Mouse (Mus musculus): ENCODE data around the gene H2-M11. TPM values are rescaled to one million over a fixed set of nuclear protein-coding genes. Genes with fewer than 3 reads are reported as not detected.

Gene H2-M11
- polyA plus RNA-seq (2014; fragmentation: Nextera tagmentation; extraction: Ambion mirVana) = not detected in 2 replicates

DNA sequence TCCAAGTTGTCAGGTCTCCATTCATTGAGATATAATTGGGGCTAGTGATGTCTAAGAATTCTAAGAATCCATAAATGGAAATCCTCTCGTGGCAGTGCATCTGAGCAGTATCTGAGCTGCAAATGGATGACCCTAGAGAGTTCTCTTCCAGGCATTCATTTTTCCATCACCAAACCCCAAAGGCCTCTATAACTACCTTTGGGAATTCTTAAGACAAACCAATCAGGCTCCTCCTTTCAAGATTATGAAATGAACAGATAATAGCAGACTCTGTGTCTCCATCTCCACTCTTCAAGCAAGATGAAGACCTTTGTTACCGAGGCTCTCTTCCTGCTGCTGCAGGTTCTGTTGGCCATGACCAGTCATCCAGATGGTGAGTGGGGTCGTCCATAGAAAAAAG lies at the start of gene H2-M11:
Gene H2-M11 (plus strand): TSS at position 301 of the 400 bp plus-strand sequence.
- no peak for ATAC-seq (ENCODE audit: low FRiP score, low TSS enrichment)
- Histone ChIP-seq H3K27me3 (ENCODE audit: control insufficient read depth, insufficient read depth, low read length) (no peaks in the 10 kb centered on the region), H3K4me1 (ENCODE audit: control insufficient read depth, insufficient read depth, low read length) (no peaks in the 10 kb centered on the region), H3K4me3 (ENCODE audit: low read length) (no peak within 1 kb of the TSS), H3K36me3 (ENCODE audit: control insufficient read depth, insufficient read depth, low read length) (no peaks in the 10 kb centered on the region), H3K9me3 (ENCODE audit: control insufficient read depth, low read length) (no peaks in the 10 kb centered on the region), H3K27ac (ENCODE audit: low read depth, low read length) (no peak within 1 kb of the TSS), H3K4me2 (replicated peaks; ENCODE audit: low read depth, low read length) (no peak within 1 kb of the TSS), H3K9ac (ENCODE audit: low read depth, low read length) (no peak within 1 kb of the TSS)
- 75% methylated on average over 3 of the region's 3 CpGs for WGBS

DNA sequence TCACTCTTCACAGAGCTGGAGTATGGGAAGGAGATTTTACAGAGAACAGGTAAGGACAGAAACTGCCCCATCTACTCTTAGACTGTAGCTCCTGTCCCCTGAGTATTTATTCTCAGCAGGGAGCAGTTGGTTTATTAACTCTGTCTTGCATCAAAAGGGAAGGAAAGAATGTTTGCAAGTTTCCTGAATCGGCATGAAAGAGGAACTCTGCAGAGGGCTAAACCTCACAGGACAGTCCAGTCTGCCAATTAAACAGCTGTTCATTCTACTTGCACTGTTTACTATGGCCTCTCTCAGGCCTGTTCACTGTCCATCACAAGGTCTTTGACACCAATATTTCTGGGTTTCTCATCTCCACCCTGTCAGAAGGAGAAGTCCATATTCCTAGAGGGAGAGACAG lies 46.4 kb upstream of the H2-M11 start:
- Histone ChIP-seq H3K27me3 (ENCODE audit: control insufficient read depth, insufficient read depth, low read length) (no peaks in the 10 kb centered on the region), H3K9ac (ENCODE audit: low read depth, low read length) (no peak overlapping the region), H3K9me3 (ENCODE audit: control insufficient read depth, low read length) (no peaks in the 10 kb centered on the region), H3K27ac (ENCODE audit: low read depth, low read length) (no peak overlapping the region), H3K4me1 (ENCODE audit: control insufficient read depth, insufficient read depth, low read length) (no peaks in the 10 kb centered on the region), H3K36me3 (ENCODE audit: control insufficient read depth, insufficient read depth, low read length) (no peaks in the 10 kb centered on the region), H3K4me3 (ENCODE audit: low read length) (no peak overlapping the region), H3K4me2 (replicated peaks; ENCODE audit: low read depth, low read length) (no peak overlapping the region)
- ATAC-seq (ENCODE audit: low FRiP score, low TSS enrichment) = no peak
- WGBS = 63% methylated on average over 1 of the region's 1 CpGs

DNA sequence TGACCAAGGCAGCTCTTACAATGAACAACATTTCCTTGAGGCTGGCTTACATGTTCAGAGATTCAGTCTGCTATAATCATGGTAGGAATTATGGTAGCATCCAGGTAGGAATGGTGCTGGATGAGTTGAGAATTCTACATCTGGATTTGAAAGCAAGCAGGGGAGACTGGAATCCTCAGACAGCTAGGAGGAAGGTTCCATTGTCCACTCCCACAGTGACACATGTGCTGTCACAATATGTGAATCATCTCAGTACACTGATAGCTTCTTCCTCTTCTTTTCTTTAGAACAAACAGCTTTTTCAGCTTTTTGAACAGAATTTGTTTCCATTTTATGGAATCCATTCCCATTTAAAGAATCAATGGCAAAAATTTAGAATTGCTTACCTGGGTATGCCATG lies 43.0 kb upstream of the H2-M11 start:
- ATAC-seq (ENCODE audit: low FRiP score, low TSS enrichment) = no peak
- H3K4me2 ChIP-seq (replicated peaks; ENCODE audit: low read depth, low read length) = no peak overlapping the region
- no peak overlapping the region for H3K4me3 ChIP-seq (ENCODE audit: low read length)

More for the DNA sequence above, 43.0 kb upstream of the H2-M11 start:
- no peaks in the 10 kb centered on the region for H3K9me3 ChIP-seq (ENCODE audit: control insufficient read depth, low read length)
- H3K36me3 ChIP-seq (ENCODE audit: control insufficient read depth, insufficient read depth, low read length) = no peaks in the 10 kb centered on the region
- no peak overlapping the region for H3K9ac ChIP-seq (ENCODE audit: low read depth, low read length)
- H3K27ac ChIP-seq (ENCODE audit: low read depth, low read length) = no peak overlapping the region
- no peaks in the 10 kb centered on the region for H3K27me3 ChIP-seq (ENCODE audit: control insufficient read depth, insufficient read depth, low read length)
- no peaks in the 10 kb centered on the region for H3K4me1 ChIP-seq (ENCODE audit: control insufficient read depth, insufficient read depth, low read length)

Other genes with a start within 250 kb of the H2-M11 start
- not detected in 2 replicates for gene H2-M10.1, start 220.9 kb upstream of the H2-M11 start, polyA plus RNA-seq (2014; fragmentation: Nextera tagmentation; extraction: Ambion mirVana)
- gene H2-M10.3, start 178.7 kb upstream of the H2-M11 start, polyA plus RNA-seq (2014; fragmentation: Nextera tagmentation; extraction: Ambion mirVana) = not detected in 2 replicates
- not detected in 2 replicates for gene H2-M10.4, start 84.7 kb upstream of the H2-M11 start, polyA plus RNA-seq (2014; fragmentation: Nextera tagmentation; extraction: Ambion mirVana)
- not detected in 2 replicates for gene H2-M9, start 95.6 kb downstream of the H2-M11 start, polyA plus RNA-seq (2014; fragmentation: Nextera tagmentation; extraction: Ambion mirVana)
- gene H2-M1, start 125.1 kb downstream of the H2-M11 start, polyA plus RNA-seq (2014; fragmentation: Nextera tagmentation; extraction: Ambion mirVana) = not detected in 2 replicates
- gene H2-M10.5, start 225.8 kb downstream of the H2-M11 start, polyA plus RNA-seq (2014; fragmentation: Nextera tagmentation; extraction: Ambion mirVana) = not detected in 2 replicates